Mouse (Mus musculus) olfactory bulb, adult 2 months (tissue): ENCODE measurements around the gene Phactr2.

Experiments
- CTCF ChIP-seq: fragments of 200-500 bp; IDR thresholded peaks from 2 replicates; pipeline ENCODE4 v1.5.1; 2012; ENCODE audit warnings: low read depth, mild to moderate bottlenecking, low read length, moderate library complexity; ENCODE audit not compliant: insufficient read depth
- POLR2A ChIP-seq: fragments of 200-500 bp; IDR thresholded peaks from 2 replicates; pipeline ENCODE4 v1.6.1; 2012; ENCODE audit warnings: mild to moderate bottlenecking, low read depth, low read length, moderate library complexity; ENCODE audit not compliant: insufficient read depth

DNA sequence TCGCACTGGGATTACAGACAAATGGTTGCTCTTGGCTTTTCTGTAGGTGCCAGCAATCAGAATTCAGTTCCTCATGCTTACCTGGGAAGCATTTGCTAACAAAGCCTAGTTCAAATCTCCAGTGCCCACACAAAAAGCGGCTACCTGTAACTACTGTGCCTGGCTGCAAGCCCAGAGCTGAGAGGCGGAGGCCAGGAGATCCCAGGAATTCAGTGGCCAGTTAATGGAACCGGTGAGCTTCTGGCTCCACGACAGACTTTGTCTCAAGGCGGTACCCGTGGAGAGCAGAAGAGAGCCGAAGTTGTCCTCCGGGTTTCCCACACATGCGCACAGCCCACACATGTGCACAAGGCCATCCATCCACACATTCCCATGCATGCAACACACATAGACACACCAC lies 46.6 kb downstream of the Phactr2 start:
- TF ChIP-seq CTCF (no peak), POLR2A (no peak)
